Mouse (Mus musculus) liver, embryonic 14.5 days (tissue): ENCODE measurements around the gene Cd274.

Experiments
- CTCF ChIP-seq: IDR thresholded peaks from 2 replicates; pipeline ENCODE4 v1.5.1; 2016; ENCODE audit warnings: antibody characterized with exemption, low read depth, control low read depth
- EP300 ChIP-seq: IDR thresholded peaks from 2 replicates; pipeline ENCODE4 v1.6.1; 2016; ENCODE audit warnings: antibody characterized with exemption, low read depth

GRCm38 (mm10) chr19:29416393-29416902 lies 49.2 kb downstream of the Cd274 start:
- TF ChIP-seq EP300: no peak
- TF ChIP-seq CTCF: no peak
